Comparison of ENCODE assay signal across 10 mouse cellular contexts in genomic region chr6:13288500-13288899, GRCm38 (mm10).
DNase-seq lines count a peak whose midpoint lies in the region; ATAC-seq and TF ChIP-seq lines count a peak whose summit lies in the region.
"Had no signal": no experiment of that assay in that cellular context is flagged by ENCODE, and none has a peak within 500 bp of the region (broad histone marks: within the 10 kb centered on the region; RNA-seq: fewer than 3 reads in every experiment).

No protein-coding gene starts in this region.

- no peak overlapping the region for H3K4me2 ChIP-seq in forebrain, embryonic 14.5 days (ENCODE audit: low read length)
- H3K4me2 ChIP-seq in forebrain, embryonic 16.5 days (ENCODE audit: low read length): no peak overlapping the region
- no peak overlapping the region for H3K4me2 ChIP-seq in heart, embryonic 15.5 days

- no peak for TF ChIP-seq POLR2A in brain, embryonic 14.5 days (IDR thresholded peaks at IDR 0.05; ENCODE audit: borderline replicate concordance, extremely low read depth, insufficient read depth, insufficient read length, poor library complexity, severe bottlenecking)
- no peak for TF ChIP-seq POLR2A in lung, adult 2 months (IDR thresholded peaks at IDR 0.05; ENCODE audit: borderline replicate concordance, extremely low read depth, low read depth, low read length)

- TF ChIP-seq CTCF in brain, embryonic 14.5 days (IDR thresholded peaks at IDR 0.05; ENCODE audit: borderline replicate concordance, extremely low read depth, insufficient read depth, insufficient read length): no peak
- no peak for TF ChIP-seq CTCF in lung, adult 2 months (IDR thresholded peaks at IDR 0.05; ENCODE audit: insufficient read depth, low read length)

- ATAC-seq in forebrain, embryonic 14.5 days: no peak
- no peak for ATAC-seq in forebrain, embryonic 16.5 days
- peak; percentile 73; the same call in 1 of the 2 replicates for ATAC-seq in heart, embryonic 15.5 days (replicated peaks; ENCODE audit: insufficient number of reproducible peaks, insufficient read depth, low FRiP score, low read depth)
- ATAC-seq: CD4-positive, CD25-positive, alpha-beta regulatory T cell, adult 4 months had no signal

- H3K9me3 ChIP-seq in forebrain, embryonic 14.5 days (replicated peaks; ENCODE audit: control insufficient read depth, low read length): no peaks in the 10 kb centered on the region
- no peaks in the 10 kb centered on the region for H3K9me3 ChIP-seq in forebrain, embryonic 16.5 days (ENCODE audit: control insufficient read depth, low read length)
- H3K9me3 ChIP-seq in heart, embryonic 15.5 days (replicated peaks): no peaks in the 10 kb centered on the region

- DNase-seq in forebrain, embryonic 14.5 days (ENCODE audit: low spot score): peak; percentile 23
- peak; percentile 52 for DNase-seq in brain, embryonic 14.5 days (ENCODE audit: low read depth)
- DNase-seq in lung, adult 2 months: peak; percentile 50
- DNase-seq in right cerebral cortex, postnatal 14 days: no peak
- DNase-seq in cerebellum, adult 11 months: no peak
- DNase-seq in natural killer cell, adult 2 months (ENCODE audit: low spot score in 2 of 2): no peak
- DNase-seq: cerebellum, adult 9-11 months had no signal

- no peak overlapping the region for H3K4me3 ChIP-seq in forebrain, embryonic 14.5 days (ENCODE audit: low read depth, low read length)
- H3K4me3 ChIP-seq in forebrain, embryonic 16.5 days (replicated peaks; ENCODE audit: low read length): no peak overlapping the region
- no peak overlapping the region for H3K4me3 ChIP-seq in heart, embryonic 15.5 days
- no peak overlapping the region for H3K4me3 ChIP-seq in lung, adult 2 months (replicated peaks; ENCODE audit: extremely low read depth, low read depth, low read length)

- no peak overlapping the region for H3K9ac ChIP-seq in forebrain, embryonic 14.5 days (ENCODE audit: low read length)
- H3K9ac ChIP-seq in forebrain, embryonic 16.5 days (replicated peaks; ENCODE audit: low read depth, low read length): no peak overlapping the region
- no peak overlapping the region for H3K9ac ChIP-seq in heart, embryonic 15.5 days

- H3K27ac ChIP-seq in forebrain, embryonic 14.5 days (ENCODE audit: low read depth, low read length): no peak overlapping the region
- no peak overlapping the region for H3K27ac ChIP-seq in forebrain, embryonic 16.5 days (ENCODE audit: low read length)
- H3K27ac ChIP-seq in heart, embryonic 15.5 days: peak overlapping the region; percentile 34; the same call in 1 of the 2 replicates

- no peaks in the 10 kb centered on the region for H3K4me1 ChIP-seq in forebrain, embryonic 14.5 days (ENCODE audit: control insufficient read depth, insufficient read depth, low read length)
- no peaks in the 10 kb centered on the region for H3K4me1 ChIP-seq in forebrain, embryonic 16.5 days (replicated peaks; ENCODE audit: control insufficient read depth, insufficient read depth, low read length)
- peaks cover 16% of the 10 kb centered on the region for H3K4me1 ChIP-seq in heart, embryonic 15.5 days (replicated peaks)
- H3K4me1 ChIP-seq in lung, adult 2 months (ENCODE audit: control insufficient read depth, insufficient read depth, low read length): no peaks in the 10 kb centered on the region; the same call in 1 of the 2 replicates

- H3K36me3 ChIP-seq in forebrain, embryonic 14.5 days (ENCODE audit: control insufficient read depth, insufficient read depth, low read length): no peaks in the 10 kb centered on the region
- no peaks in the 10 kb centered on the region for H3K36me3 ChIP-seq in forebrain, embryonic 16.5 days (ENCODE audit: control insufficient read depth, insufficient read depth)
- H3K36me3 ChIP-seq in heart, embryonic 15.5 days: no peaks in the 10 kb centered on the region

- no peaks in the 10 kb centered on the region for H3K27me3 ChIP-seq in forebrain, embryonic 14.5 days (replicated peaks; ENCODE audit: control insufficient read depth, insufficient read depth, low read length)
- no peaks in the 10 kb centered on the region for H3K27me3 ChIP-seq in forebrain, embryonic 16.5 days (replicated peaks; ENCODE audit: control insufficient read depth, insufficient read depth, low read length)
- no peaks in the 10 kb centered on the region for H3K27me3 ChIP-seq in heart, embryonic 15.5 days

- WGBS in forebrain, embryonic 14.5 days: 46% methylated on average over 1 of the region's 1 CpGs
- 48% methylated on average over 1 of the region's 1 CpGs for WGBS in forebrain, embryonic 16.5 days
- WGBS in heart, embryonic 15.5 days: 11% methylated on average over 1 of the region's 1 CpGs
- WGBS in lung, adult 2 months: 16% methylated on average over 1 of the region's 1 CpGs

Comparison
In these comparisons a context has a peak if more than half of its experiments do, and no peak if none do; other contexts are left out.
1. DNase-seq: peak in forebrain, embryonic 14.5 days (single experiment), brain, embryonic 14.5 days (single experiment) and lung, adult 2 months (single experiment); none in right cerebral cortex, postnatal 14 days (single experiment), cerebellum, adult 11 months (single experiment) and natural killer cell, adult 2 months (0 of 2).